Mouse (Mus musculus) heart, adult 2 months (tissue): ENCODE data around the gene Zfp3. TPM values are rescaled to one million over a fixed set of nuclear protein-coding genes. Genes with fewer than 3 reads are reported as not detected.
A peak's percentile ranks its signal among the peaks of the same experiment; 100 is the strongest.

Source experiments
- DNase-seq, 2 experiments: peaks; one replicate each; pipeline ENCODE4 v3.0.0; 2021
- H3K27ac ChIP-seq: fragments of 200-600 bp; 2 replicates; pipeline ENCODE4 v1.8.1; 2022
- H3K27me3 ChIP-seq: fragments of 200-500 bp; 2 replicates; pipeline ENCODE4 v1.6.1; 2012; ENCODE audit warnings: mild to moderate bottlenecking, low read length, inconsistent platforms, mixed read lengths; ENCODE audit not compliant: control insufficient read depth, insufficient read depth
- H3K36me3 ChIP-seq: fragments of 200-500 bp; 2 replicates; pipeline ENCODE4 v1.6.1; 2012; ENCODE audit warnings: low read length, inconsistent platforms; ENCODE audit not compliant: control insufficient read depth, insufficient read depth
- H3K4me1 ChIP-seq: fragments of 200-500 bp; 2 replicates; pipeline ENCODE4 v1.6.1; 2011; ENCODE audit warnings: low read length; ENCODE audit not compliant: control insufficient read depth, insufficient read depth
- H3K4me3 ChIP-seq: fragments of 200-600 bp; 2 replicates; pipeline ENCODE4 v1.8.1; 2022
- H3K79me2 ChIP-seq: fragments of 200-500 bp; replicated peaks from 2 replicates; pipeline ENCODE4 v1.6.1; 2012; ENCODE audit warnings: mild to moderate bottlenecking, inconsistent platforms, low read length, moderate library complexity, mixed read lengths; ENCODE audit not compliant: control insufficient read depth, insufficient read depth
- H3K9ac ChIP-seq: fragments of 200-500 bp; 2 replicates; pipeline ENCODE4 v1.6.1; 2012; ENCODE audit warnings: low read depth, mild to moderate bottlenecking, control low read depth, inconsistent platforms, low read length, mixed read lengths
- CTCF ChIP-seq: fragments of 200-600 bp; IDR thresholded peaks from 2 replicates; pipeline ENCODE4 v1.8.1; 2022; ENCODE audit warnings: antibody characterized with exemption, mild to moderate bottlenecking, moderate library complexity
- EP300 ChIP-seq: fragments of 200-500 bp; IDR thresholded peaks from 2 replicates; pipeline ENCODE4 v1.6.1; 2011; ENCODE audit warnings: low read depth, low read length, control low read depth; ENCODE audit not compliant: insufficient read depth
- POLR2A ChIP-seq: fragments of 200-500 bp; IDR thresholded peaks from 2 replicates; pipeline ENCODE4 v1.6.1; 2011; ENCODE audit warnings: mild to moderate bottlenecking, low read depth, low read length, control low read depth; ENCODE audit not compliant: insufficient read depth
- WGBS: fragments of 180-500 bp; shearing (Covaris S2); methylation state at CpG from one replicate; pipeline ENCODE4 v1.1.7; 2018; 5-methylcytosine and 5-hydroxymethylcytosine counted together
- intact Hi-C: fragments of 180-260 bp; cut with DNase I; formaldehyde crosslinking; loops from one replicate; pipeline ENCODE4 v1.15.1; 2025
- polyA plus RNA-seq: library from polyadenylated mRNA; depleted of rRNA; stranded (reverse); fragments of >200 nt; gene quantifications from 2 replicates; pipeline ENCODE4 v1.2.3, GENCODE M21; 2012
- total RNA-seq, 2 experiments: library from RNA; stranded (reverse); gene quantifications; 2 replicates each; pipeline ENCODE4 v1.2.3; 2021

The Zfp3 gene
- total and polyA plus RNA-seq, 3 experiments: 1.5 to 8.5 (median 7.5) TPM

DNA sequence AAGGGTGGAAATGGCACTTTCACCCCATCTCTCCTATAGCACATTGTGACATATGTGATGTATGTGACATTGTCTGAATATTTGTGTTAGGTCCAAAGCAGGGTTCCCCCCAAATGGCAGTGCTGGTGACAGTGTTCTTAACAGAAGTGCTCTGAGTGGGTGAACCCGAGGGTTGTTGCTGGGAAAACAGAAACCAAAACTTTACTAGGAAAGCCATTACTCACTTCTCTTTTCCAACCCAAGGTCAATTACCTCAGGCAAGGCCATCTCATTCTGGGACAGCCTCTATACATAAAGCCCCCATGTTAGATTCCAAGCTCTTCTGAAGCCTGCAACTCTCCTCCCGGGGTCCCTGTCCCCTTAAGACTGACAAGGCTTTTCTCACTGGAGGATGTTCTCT, 21.9 kb downstream of the Zfp3 start:
- Histone ChIP-seq H3K9ac (no peak overlapping the region), H3K79me2 (no peaks in the 10 kb centered on the region), H3K27ac (no peak overlapping the region), H3K27me3 (no peaks in the 10 kb centered on the region), H3K4me1 (peaks cover 3% of the 10 kb centered on the region), H3K4me3 (no peak overlapping the region), H3K36me3 (no peaks in the 10 kb centered on the region)
- intact Hi-C loops: no loop called here
- WGBS: 42% methylated on average over 2 of the region's 2 CpGs
- DNase-seq: no peak
- TF ChIP-seq EP300: no peak
- no peak for TF ChIP-seq CTCF
- no peak for TF ChIP-seq POLR2A

DNA sequence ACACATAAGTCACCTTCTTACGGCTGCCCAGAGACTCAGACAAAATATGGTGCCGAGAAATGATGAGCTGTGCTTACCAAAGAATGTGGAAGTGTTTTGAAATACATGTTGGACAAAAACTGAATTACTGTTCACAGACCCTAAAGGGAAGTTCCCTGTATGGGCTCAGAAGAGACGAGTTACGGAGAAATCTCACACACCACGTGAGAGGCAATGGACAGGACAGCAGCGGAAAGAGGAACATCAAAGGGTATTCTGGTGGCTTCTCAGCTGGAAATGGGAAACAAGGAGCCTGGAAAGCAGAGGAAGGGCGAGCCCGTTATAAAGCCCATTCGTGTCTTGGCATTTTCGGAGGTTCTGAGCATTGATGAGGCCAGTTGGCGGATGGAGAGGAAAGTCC, 23.0 kb downstream of the Zfp3 start:
- intact Hi-C loops: no loop called here
- Histone ChIP-seq H3K27ac (no peak overlapping the region), H3K27me3 (no peaks in the 10 kb centered on the region), H3K4me1 (peaks cover 3% of the 10 kb centered on the region), H3K9ac (no peak overlapping the region), H3K36me3 (no peaks in the 10 kb centered on the region), H3K79me2 (no peaks in the 10 kb centered on the region), H3K4me3 (no peak overlapping the region)
- 64% methylated on average over 11 of the region's 11 CpGs for WGBS
- peak in 1 of 2 experiments; percentile 32 for DNase-seq
- TF ChIP-seq POLR2A (no peak), CTCF (no peak), EP300 (no peak)

DNA sequence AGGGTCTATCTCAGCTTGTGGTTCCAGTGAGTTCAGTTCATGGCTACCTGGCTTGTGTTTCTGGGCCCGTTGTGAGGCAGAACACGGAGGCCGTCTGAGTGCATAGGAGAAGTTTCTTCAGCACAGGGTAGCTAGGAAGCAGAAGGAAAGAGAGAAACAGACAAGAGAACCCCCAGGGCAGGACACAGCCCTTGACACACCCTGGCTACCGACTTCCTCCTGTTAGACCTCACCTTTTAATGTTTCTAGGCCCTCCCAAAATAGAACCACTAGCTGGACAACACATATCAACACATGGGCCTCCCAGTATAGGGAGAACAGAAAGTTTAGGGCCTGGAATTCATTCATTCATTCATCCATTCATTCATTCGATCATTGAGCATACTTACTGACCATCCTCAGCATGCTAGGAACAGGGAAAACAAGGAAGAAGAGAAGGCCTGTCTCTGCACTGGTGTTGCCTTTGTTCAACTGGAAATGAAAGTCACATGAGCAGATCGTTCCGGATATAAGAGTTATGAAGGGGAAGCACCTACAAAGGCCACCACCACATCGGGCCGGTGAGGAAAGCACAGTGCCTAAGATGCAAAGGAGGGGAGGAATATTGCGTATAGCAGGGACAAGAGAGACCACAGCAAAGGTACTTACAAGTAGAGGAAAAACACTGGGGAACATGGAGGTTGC, 25.1 kb downstream of the Zfp3 start:
- H3K4me3 ChIP-seq: no peak overlapping the region
- intact Hi-C loops: no loop called here

DNA sequence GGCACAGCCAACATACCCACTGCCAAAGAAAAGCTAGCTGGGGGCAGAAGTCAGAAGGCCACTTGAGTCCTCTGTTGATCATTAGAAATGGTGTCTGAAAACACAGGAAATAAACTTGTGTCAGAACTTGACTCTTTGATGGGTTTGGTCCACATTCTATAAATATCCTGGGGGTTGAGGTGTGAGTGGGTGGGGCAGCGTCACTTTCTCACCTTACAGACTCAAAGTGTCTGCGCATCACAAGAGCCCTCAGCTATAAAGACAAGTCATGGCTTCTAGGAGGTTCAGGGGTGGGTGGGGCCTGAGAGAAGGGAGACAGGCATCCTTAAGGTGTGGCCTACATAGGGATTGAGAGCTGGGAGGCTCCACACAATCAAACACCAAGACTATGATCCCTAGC, 26.4 kb downstream of the Zfp3 start:
- intact Hi-C loops: no loop called here
- Histone ChIP-seq H3K79me2 (no peaks in the 10 kb centered on the region), H3K4me3 (no peak overlapping the region), H3K36me3 (no peaks in the 10 kb centered on the region), H3K4me1 (peaks cover 3% of the 10 kb centered on the region), H3K9ac (no peak overlapping the region), H3K27ac (no peak overlapping the region), H3K27me3 (no peaks in the 10 kb centered on the region)
- no peak for DNase-seq
- TF ChIP-seq POLR2A (no peak), EP300 (no peak)
- 77% methylated on average over 2 of the region's 2 CpGs for WGBS

More for the DNA sequence above, 25.1 kb downstream of the Zfp3 start:
- no peaks in the 10 kb centered on the region for H3K27me3 ChIP-seq
- TF ChIP-seq CTCF (no peak), POLR2A (no peak), EP300 (no peak)
- H3K79me2 ChIP-seq: no peaks in the 10 kb centered on the region
- no peak for DNase-seq
- no peaks in the 10 kb centered on the region for H3K36me3 ChIP-seq
- no peak overlapping the region for H3K27ac ChIP-seq
- H3K9ac ChIP-seq: no peak overlapping the region
- peaks cover 3% of the 10 kb centered on the region for H3K4me1 ChIP-seq
- WGBS: 78% methylated on average over 10 of the region's 10 CpGs

DNA sequence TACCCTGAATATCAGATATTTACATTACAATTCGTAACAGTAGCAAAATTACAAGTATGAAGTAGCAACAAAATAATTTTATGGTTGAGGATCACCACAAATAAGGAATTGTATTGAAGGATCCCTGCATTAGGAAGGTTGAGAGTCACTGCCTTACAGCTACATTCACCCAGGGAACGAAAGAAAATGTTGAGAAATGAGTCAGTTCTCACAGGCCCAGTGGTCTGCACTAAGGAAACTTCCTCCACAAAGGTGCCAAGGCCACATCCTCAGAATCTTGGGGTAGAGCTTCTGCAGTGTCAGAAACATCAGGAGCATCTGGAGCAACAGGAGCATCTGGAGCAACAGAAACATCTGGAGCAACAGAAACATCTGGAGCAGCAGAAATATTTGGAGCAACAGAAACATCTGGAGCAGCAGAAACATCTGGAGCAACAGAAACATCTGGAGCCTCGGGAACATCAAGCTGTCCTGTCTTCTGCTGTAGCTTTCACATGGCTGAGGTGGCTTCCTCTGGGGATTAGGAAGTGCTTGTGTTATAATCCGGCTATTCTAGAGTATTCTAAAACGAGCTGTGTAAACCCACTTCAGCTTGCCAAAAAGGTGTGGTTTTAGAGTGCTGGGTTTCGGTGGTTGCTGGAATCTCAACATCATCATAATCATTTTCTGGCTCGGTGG, 27.0 kb downstream of the Zfp3 start:
- DNase-seq: no peak
- WGBS: 46% methylated on average over 7 of the region's 7 CpGs
- Histone ChIP-seq H3K4me3 (no peak overlapping the region), H3K4me1 (peaks cover 1% of the 10 kb centered on the region; the same call in 1 of the 2 replicates), H3K9ac (no peak overlapping the region), H3K27ac (no peak overlapping the region), H3K79me2 (no peaks in the 10 kb centered on the region), H3K27me3 (no peaks in the 10 kb centered on the region), H3K36me3 (no peaks in the 10 kb centered on the region)
- intact Hi-C loops: no loop called here
- TF ChIP-seq EP300: no peak
- no peak for TF ChIP-seq CTCF
- no peak for TF ChIP-seq POLR2A

DNA sequence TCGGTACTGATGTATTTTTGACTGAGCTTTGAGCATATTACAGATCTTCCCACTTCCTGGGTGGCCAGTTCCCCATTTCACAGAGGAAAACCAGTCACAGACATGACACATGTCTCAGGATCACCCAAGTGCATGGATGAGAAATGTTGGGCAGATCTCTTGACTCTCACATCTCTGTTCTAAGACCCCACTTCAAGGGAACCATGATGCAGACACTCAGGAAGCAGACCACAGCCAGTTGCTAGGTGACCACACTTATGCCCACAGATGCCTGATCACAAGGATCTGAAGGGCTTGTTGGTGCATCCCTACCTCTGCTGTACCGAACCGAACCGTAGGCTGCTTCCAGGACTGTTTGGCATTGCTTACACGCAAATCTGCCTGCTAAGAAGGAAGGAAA, 27.7 kb downstream of the Zfp3 start:
- no peaks in the 10 kb centered on the region for H3K79me2 ChIP-seq
- no peak overlapping the region for H3K27ac ChIP-seq
- intact Hi-C loops: no loop called here
- H3K36me3 ChIP-seq: no peaks in the 10 kb centered on the region
- no peak overlapping the region for H3K4me3 ChIP-seq
- H3K4me1 ChIP-seq: no peaks in the 10 kb centered on the region
- DNase-seq: no peak
- no peak overlapping the region for H3K9ac ChIP-seq
- TF ChIP-seq POLR2A (no peak), EP300 (no peak), CTCF (no peak)
- no peaks in the 10 kb centered on the region for H3K27me3 ChIP-seq
- 70% methylated on average over 5 of the region's 5 CpGs for WGBS
